Mouse (Mus musculus) heart, adult 2 months (tissue): ENCODE data around the gene Fastkd1. TPM values are rescaled to one million over a fixed set of nuclear protein-coding genes. Genes with fewer than 3 reads are reported as not detected.

ENCODE experiments used
- DNase-seq, 2 experiments: peaks; one replicate each; pipeline ENCODE4 v3.0.0; 2021
- H3K27ac ChIP-seq: fragments of 200-600 bp; 2 replicates; pipeline ENCODE4 v1.8.1; 2022
- H3K27me3 ChIP-seq: fragments of 200-500 bp; 2 replicates; pipeline ENCODE4 v1.6.1; 2012; ENCODE audit warnings: mild to moderate bottlenecking, low read length, inconsistent platforms, mixed read lengths; ENCODE audit not compliant: control insufficient read depth, insufficient read depth
- H3K36me3 ChIP-seq: fragments of 200-500 bp; 2 replicates; pipeline ENCODE4 v1.6.1; 2012; ENCODE audit warnings: low read length, inconsistent platforms; ENCODE audit not compliant: control insufficient read depth, insufficient read depth
- H3K4me1 ChIP-seq: fragments of 200-500 bp; 2 replicates; pipeline ENCODE4 v1.6.1; 2011; ENCODE audit warnings: low read length; ENCODE audit not compliant: control insufficient read depth, insufficient read depth
- H3K4me3 ChIP-seq: fragments of 200-600 bp; 2 replicates; pipeline ENCODE4 v1.8.1; 2022
- H3K79me2 ChIP-seq: fragments of 200-500 bp; replicated peaks from 2 replicates; pipeline ENCODE4 v1.6.1; 2012; ENCODE audit warnings: mild to moderate bottlenecking, inconsistent platforms, low read length, moderate library complexity, mixed read lengths; ENCODE audit not compliant: control insufficient read depth, insufficient read depth
- H3K9ac ChIP-seq: fragments of 200-500 bp; 2 replicates; pipeline ENCODE4 v1.6.1; 2012; ENCODE audit warnings: low read depth, mild to moderate bottlenecking, control low read depth, inconsistent platforms, low read length, mixed read lengths
- CTCF ChIP-seq: fragments of 200-600 bp; IDR thresholded peaks from 2 replicates; pipeline ENCODE4 v1.8.1; 2022; ENCODE audit warnings: antibody characterized with exemption, mild to moderate bottlenecking, moderate library complexity
- EP300 ChIP-seq: fragments of 200-500 bp; IDR thresholded peaks from 2 replicates; pipeline ENCODE4 v1.6.1; 2011; ENCODE audit warnings: low read depth, low read length, control low read depth; ENCODE audit not compliant: insufficient read depth
- POLR2A ChIP-seq: fragments of 200-500 bp; IDR thresholded peaks from 2 replicates; pipeline ENCODE4 v1.6.1; 2011; ENCODE audit warnings: mild to moderate bottlenecking, low read depth, low read length, control low read depth; ENCODE audit not compliant: insufficient read depth
- WGBS: fragments of 180-500 bp; shearing (Covaris S2); methylation state at CpG from one replicate; pipeline ENCODE4 v1.1.7; 2018; 5-methylcytosine and 5-hydroxymethylcytosine counted together
- intact Hi-C: fragments of 180-260 bp; cut with DNase I; formaldehyde crosslinking; loops from one replicate; pipeline ENCODE4 v1.15.1; 2025
- polyA plus RNA-seq: library from polyadenylated mRNA; depleted of rRNA; stranded (reverse); fragments of >200 nt; gene quantifications from 2 replicates; pipeline ENCODE4 v1.2.3, GENCODE M21; 2012
- total RNA-seq, 2 experiments: library from RNA; stranded (reverse); gene quantifications; 2 replicates each; pipeline ENCODE4 v1.2.3; 2021

The Fastkd1 gene
- total and polyA plus RNA-seq, 3 experiments, result 8.8 to 33.1 (median 27.1) TPM

GRCm38 (mm10) chr2:69700446-69700845 is 12.9 kb downstream of the Fastkd1 start:
- intact Hi-C loops, result no loop called here
- peaks cover 3% of the 10 kb centered on the region for H3K36me3 ChIP-seq
- 94% methylated on average over 8 of the region's 8 CpGs for WGBS
- H3K4me1 ChIP-seq, result no peaks in the 10 kb centered on the region
- no peak for TF ChIP-seq CTCF
- no peak for TF ChIP-seq POLR2A
- TF ChIP-seq EP300, result no peak
- no peak overlapping the region for H3K4me3 ChIP-seq
- no peak overlapping the region for H3K27ac ChIP-seq
- no peaks in the 10 kb centered on the region for H3K27me3 ChIP-seq
- H3K9ac ChIP-seq, result no peak overlapping the region
- H3K79me2 ChIP-seq, result no peaks in the 10 kb centered on the region
- DNase-seq, result no peak

GRCm38 (mm10) chr2:69693501-69693900 is 19.8 kb downstream of the Fastkd1 start:
- Histone ChIP-seq H3K4me1 (no peaks in the 10 kb centered on the region), H3K79me2 (no peaks in the 10 kb centered on the region), H3K36me3 (no peaks in the 10 kb centered on the region), H3K9ac (no peak overlapping the region), H3K4me3 (no peak overlapping the region), H3K27ac (no peak overlapping the region), H3K27me3 (no peaks in the 10 kb centered on the region)
- intact Hi-C loops, result no loop called here
- TF ChIP-seq CTCF, result peak; percentile 44
- TF ChIP-seq EP300, result no peak
- no peak for DNase-seq
- WGBS, result 95% methylated on average over 11 of the region's 11 CpGs

- Histone ChIP-seq H3K9ac (no peak overlapping the region), H3K27ac (no peak overlapping the region), H3K27me3 (no peaks in the 10 kb centered on the region), H3K4me3 (no peak overlapping the region), H3K79me2 (no peaks in the 10 kb centered on the region), H3K4me1 (no peaks in the 10 kb centered on the region), H3K36me3 (no peaks in the 10 kb centered on the region)
- TF ChIP-seq EP300 (no peak), CTCF (no peak), POLR2A (no peak)
- DNase-seq, result no peak
- 87% methylated on average over 6 of the region's 6 CpGs for WGBS
- intact Hi-C loops, result no loop called here
Observed at GRCm38 (mm10) chr2:69690843-69691242, 22.5 kb downstream of the Fastkd1 start.

GRCm38 (mm10) chr2:69690214-69690613 is 23.1 kb downstream of the Fastkd1 start:
- DNase-seq, result no peak
- H3K4me3 ChIP-seq, result no peak overlapping the region
- H3K9ac ChIP-seq, result no peak overlapping the region
- H3K27ac ChIP-seq, result no peak overlapping the region
- no peaks in the 10 kb centered on the region for H3K27me3 ChIP-seq
- intact Hi-C loops, result no loop called here
- WGBS, result 91% methylated on average over 3 of the region's 3 CpGs
- no peaks in the 10 kb centered on the region for H3K36me3 ChIP-seq
- TF ChIP-seq CTCF (no peak), POLR2A (no peak), EP300 (no peak)
- no peaks in the 10 kb centered on the region for H3K4me1 ChIP-seq
- no peaks in the 10 kb centered on the region for H3K79me2 ChIP-seq

- TF ChIP-seq EP300 (no peak), CTCF (no peak), POLR2A (no peak)
- Histone ChIP-seq H3K27ac (no peak overlapping the region), H3K9ac (no peak overlapping the region), H3K4me3 (no peak overlapping the region), H3K36me3 (no peaks in the 10 kb centered on the region), H3K4me1 (no peaks in the 10 kb centered on the region), H3K79me2 (no peaks in the 10 kb centered on the region), H3K27me3 (no peaks in the 10 kb centered on the region)
- DNase-seq, result no peak
- intact Hi-C loops, result no loop called here
- 96% methylated on average over 3 of the region's 3 CpGs for WGBS
Observed at GRCm38 (mm10) chr2:69684488-69684887, 28.8 kb downstream of the Fastkd1 start.

GRCm38 (mm10) chr2:69683036-69683805 is 30.1 kb downstream of the Fastkd1 start:
- no peaks in the 10 kb centered on the region for H3K27me3 ChIP-seq
- DNase-seq, result no peak
- H3K4me1 ChIP-seq, result no peaks in the 10 kb centered on the region
- TF ChIP-seq CTCF (no peak), POLR2A (no peak), EP300 (no peak)
- no peak overlapping the region for H3K4me3 ChIP-seq
- H3K27ac ChIP-seq, result no peak overlapping the region
- intact Hi-C loops, result no loop called here
- no peak overlapping the region for H3K9ac ChIP-seq
- no peaks in the 10 kb centered on the region for H3K79me2 ChIP-seq
- H3K36me3 ChIP-seq, result no peaks in the 10 kb centered on the region
- WGBS, result 92% methylated on average over 13 of the region's 13 CpGs

GRCm38 (mm10) chr2:69681931-69682330 is 31.4 kb downstream of the Fastkd1 start:
- Histone ChIP-seq H3K4me3 (no peak overlapping the region), H3K36me3 (no peaks in the 10 kb centered on the region), H3K9ac (no peak overlapping the region), H3K27me3 (no peaks in the 10 kb centered on the region), H3K27ac (no peak overlapping the region), H3K79me2 (no peaks in the 10 kb centered on the region), H3K4me1 (no peaks in the 10 kb centered on the region)
- no peak for DNase-seq
- no peak for TF ChIP-seq POLR2A
- TF ChIP-seq CTCF, result no peak
- no peak for TF ChIP-seq EP300
- intact Hi-C loops, result no loop called here
- WGBS, result 89% methylated on average over 4 of the region's 4 CpGs
